Mouse (Mus musculus): Measurements from ENCODE around the gene Hmg20a.

The Hmg20a gene

DNA sequence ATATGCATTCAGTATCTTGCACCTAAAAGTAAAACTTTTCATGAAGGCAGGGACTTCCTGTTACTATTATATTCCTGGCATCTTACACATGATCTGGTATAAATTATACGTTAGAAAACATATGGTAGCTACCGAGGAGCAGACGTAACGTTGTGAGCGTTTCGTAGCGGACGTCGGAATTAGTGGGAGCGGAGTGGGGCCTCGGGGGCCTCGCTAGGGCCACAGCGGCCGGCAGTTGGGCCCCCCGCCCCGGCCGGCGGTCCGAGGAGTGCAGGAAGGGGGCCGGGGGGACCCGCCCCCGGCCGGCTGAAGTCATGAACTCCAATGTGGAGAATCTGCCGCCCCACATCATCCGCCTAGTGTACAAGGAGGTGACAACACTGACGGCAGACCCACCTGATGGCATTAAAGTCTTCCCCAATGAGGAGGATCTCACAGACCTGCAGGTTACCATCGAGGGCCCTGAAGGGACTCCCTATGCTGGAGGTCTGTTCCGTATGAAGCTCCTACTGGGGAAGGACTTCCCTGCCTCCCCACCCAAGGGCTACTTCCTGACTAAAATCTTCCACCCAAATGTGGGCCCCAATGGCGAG, 19.0 kb downstream of the Hmg20a start:
- in situ Hi-C loops (cut with MboI, MseI) = loop anchor here in 1 of 2 experiments (5.0 kb wide), 1 partner anchor 45 kb away; no protein-coding TSS in a partner anchor

DNA sequence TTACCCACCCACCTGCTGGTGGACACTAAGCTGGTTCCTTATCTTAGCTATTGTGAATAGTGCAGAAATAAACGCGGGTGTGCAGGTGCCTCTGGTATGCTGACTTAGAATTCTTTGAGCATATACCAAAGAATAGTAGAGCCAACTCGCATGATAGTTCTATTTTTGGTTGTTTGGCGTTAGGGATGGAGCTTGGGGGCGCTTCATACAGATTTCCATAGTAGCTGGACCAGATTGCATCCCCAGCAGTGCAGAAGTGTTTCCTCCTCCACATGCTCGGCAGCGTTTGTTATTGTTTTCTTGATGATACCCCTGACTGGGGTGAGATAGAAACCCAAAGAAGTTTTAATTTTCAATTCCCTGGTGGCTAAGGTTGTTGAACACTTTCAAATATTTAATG, 21.3 kb downstream of the Hmg20a start:
- in situ Hi-C loops (cut with MboI, MseI) = loop anchor here in 1 of 2 experiments (5.0 kb wide), 1 partner anchor 43 kb away; no protein-coding TSS in a partner anchor

- in situ Hi-C loops (cut with MboI, MseI) = no loop called here
These were observed 33.2 kb downstream of the Hmg20a start for GRCm38 (mm10) chr9:56451570-56451969.

DNA sequence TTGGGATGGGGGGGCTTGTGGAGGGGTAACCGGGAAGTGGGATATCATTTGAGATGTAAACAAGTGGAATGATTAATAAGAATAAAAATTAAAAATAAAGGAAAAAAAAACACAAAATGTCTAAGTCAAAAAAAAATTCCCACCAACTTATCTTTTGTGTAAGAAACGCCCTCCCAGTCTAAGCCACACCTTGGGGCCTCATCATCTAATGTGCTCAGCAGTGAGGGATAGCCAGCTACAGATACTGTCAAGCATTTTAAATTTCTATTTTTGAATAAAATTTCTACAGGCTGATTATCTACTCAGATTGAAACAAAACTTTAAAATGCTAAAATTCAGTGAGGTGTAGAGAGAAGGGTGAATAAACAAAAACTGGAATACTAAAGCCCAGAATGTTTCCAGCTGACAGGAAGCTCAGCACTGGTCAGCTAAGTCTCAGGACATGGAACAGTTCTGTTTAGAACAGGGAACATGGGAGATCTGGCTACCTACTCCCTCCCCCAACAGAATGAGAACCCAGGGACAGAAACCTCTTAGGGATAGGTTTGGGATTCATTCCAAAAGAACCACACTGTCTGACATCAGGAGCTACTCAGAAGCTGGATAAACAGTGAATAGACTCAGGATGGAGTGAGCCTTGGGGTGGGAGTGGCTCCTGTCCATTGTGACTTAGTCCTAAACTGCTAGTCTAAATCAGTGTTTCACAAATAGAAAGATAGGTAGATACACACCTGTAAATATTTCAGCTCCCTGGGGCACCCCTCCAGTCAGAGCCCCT, 34.8 kb downstream of the Hmg20a start:
- in situ Hi-C loops (cut with MboI, MseI) = no loop called here

- in situ Hi-C loops (cut with MboI, MseI) = no loop called here
These were observed 38.0 kb downstream of the Hmg20a start for GRCm38 (mm10) chr9:56456426-56456825.

GRCm38 (mm10) chr9:56460987-56461386, 42.6 kb downstream of the Hmg20a start:
- in situ Hi-C loops (cut with MboI, MseI) = no loop called here

GRCm38 (mm10) chr9:56462606-56463005, 44.2 kb downstream of the Hmg20a start:
- in situ Hi-C loops (cut with MboI, MseI) = no loop called here

- in situ Hi-C loops (cut with MboI, MseI) = no loop called here
These were observed 44.6 kb downstream of the Hmg20a start for GRCm38 (mm10) chr9:56463046-56463445.

- in situ Hi-C loops (cut with MboI, MseI) = no loop called here
These were observed 45.5 kb downstream of the Hmg20a start for GRCm38 (mm10) chr9:56463686-56464515.

DNA sequence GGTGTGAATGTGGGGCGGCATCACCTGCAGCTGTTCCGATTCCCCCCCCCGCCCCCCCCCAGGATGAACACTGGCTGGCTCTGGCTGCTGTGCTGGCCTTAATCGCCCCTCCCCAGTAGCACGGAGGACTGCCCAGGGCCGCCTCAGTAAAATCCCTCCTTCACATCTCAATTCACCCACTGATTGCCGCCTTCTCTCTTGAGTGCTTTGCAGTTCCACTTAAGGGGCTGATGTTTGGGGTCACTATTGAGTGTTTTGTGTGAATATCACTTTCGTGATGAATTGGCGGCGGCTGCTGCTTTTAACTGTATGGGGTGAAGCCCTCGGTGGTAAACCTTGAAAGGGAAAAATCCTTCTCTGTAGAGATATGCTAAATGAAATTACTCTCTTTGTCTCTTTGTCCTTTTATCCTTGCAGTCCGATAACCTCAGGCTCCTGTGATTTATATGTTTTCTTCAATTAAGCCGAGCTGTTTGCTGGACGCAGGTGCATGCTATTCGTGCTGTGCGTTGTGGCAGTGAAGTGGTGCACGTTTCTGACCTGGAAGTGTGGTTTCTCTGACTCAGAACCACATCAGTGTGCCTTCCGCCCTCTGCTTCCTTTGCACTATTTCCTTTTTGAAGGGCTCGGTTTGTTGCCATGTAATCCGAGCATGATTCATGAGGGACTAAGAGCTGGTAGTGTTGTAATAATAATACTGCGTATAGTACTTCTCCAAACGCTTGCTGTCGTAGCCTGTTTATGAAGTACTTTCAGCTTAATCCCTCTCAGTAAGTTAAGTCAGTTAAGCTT, 46.6 kb downstream of the Hmg20a start:
- in situ Hi-C loops (cut with MboI, MseI) = loop anchor here in 1 of 2 experiments (5.0 kb wide), 1 partner anchor 43 kb away; no protein-coding TSS in a partner anchor

GRCm38 (mm10) chr9:56466251-56466650, 47.8 kb downstream of the Hmg20a start:
- in situ Hi-C loops (cut with MboI, MseI) = loop anchor here in 1 of 2 experiments (5.0 kb wide), 1 partner anchor 44 kb away; no protein-coding TSS in a partner anchor

- in situ Hi-C loops (cut with MboI, MseI) = loop anchor here in 1 of 2 experiments (5.0 kb wide), 1 partner anchor 47 kb away; no protein-coding TSS in a partner anchor
These were observed 51.2 kb downstream of the Hmg20a start for GRCm38 (mm10) chr9:56469656-56470055.

- in situ Hi-C loops (cut with MboI, MseI) = no loop called here
These were observed 51.9 kb downstream of the Hmg20a start for GRCm38 (mm10) chr9:56470291-56470690.

- in situ Hi-C loops (cut with MboI, MseI) = no loop called here
These were observed 60.7 kb downstream of the Hmg20a start for GRCm38 (mm10) chr9:56478975-56479647.

DNA sequence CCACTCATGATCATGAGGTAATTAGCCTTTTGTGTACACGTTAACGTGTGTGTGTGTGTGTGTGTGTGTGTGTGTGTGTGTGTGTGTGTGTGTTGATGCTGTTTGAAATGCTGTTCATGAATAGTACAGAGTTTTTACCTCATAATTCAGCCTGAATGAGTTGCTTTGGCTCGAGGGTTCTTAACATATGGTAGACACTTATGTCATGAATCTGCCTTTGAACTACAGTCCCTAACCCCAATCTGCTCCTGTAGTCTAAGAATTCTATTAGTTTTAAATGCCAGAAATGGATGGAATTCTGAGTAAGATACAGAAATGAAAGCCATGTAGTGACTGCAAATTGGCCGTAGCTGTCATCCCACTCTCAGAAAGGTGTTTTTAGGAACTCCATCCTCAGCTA, 64.2 kb downstream of the Hmg20a start:
- in situ Hi-C loops (cut with MboI, MseI) = loop anchor here in 1 of 2 experiments (5.0 kb wide), 1 partner anchor 45 kb away; no protein-coding TSS in a partner anchor

- in situ Hi-C loops (cut with MboI, MseI) = no loop called here
These were observed 67.0 kb downstream of the Hmg20a start for GRCm38 (mm10) chr9:56485423-56485822.

- in situ Hi-C loops (cut with MboI, MseI) = no loop called here
These were observed 67.7 kb downstream of the Hmg20a start for GRCm38 (mm10) chr9:56486158-56486557.

- in situ Hi-C loops (cut with MboI, MseI) = no loop called here
These were observed 69.2 kb downstream of the Hmg20a start for GRCm38 (mm10) chr9:56487651-56488050.

- in situ Hi-C loops (cut with MboI, MseI) = no loop called here
These were observed 74.0 kb downstream of the Hmg20a start for GRCm38 (mm10) chr9:56492391-56492790.

GRCm38 (mm10) chr9:56492916-56493315, 74.5 kb downstream of the Hmg20a start:
- in situ Hi-C loops (cut with MboI, MseI) = no loop called here
